Mouse (Mus musculus): ENCODE measurements around the gene Nlrx1.
"Not testable (repeated sequence)": the region's sequence is repeated elsewhere in the genome, so short reads cannot be mapped to it uniquely, and the experiment has no call there.

Gene Nlrx1

DNA sequence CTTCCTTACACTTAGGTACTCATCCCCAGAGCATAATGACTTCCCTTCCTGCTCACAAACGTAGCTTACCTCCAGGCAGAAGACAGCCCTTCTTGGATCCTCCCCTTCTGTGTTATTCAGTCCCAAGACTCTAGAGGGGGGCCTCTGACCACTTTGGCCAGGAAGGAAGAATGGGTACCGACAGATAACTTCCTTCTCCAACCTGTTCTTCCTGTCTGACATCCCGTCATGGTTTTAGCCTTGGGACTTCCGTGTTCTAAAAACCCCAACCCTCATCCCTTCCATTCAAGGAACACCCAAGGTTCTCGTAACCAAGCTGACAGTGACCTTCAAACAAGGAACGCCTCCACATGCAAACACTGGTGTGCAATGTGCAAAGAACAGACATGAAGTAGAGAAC is at the start of gene Nlrx1:
Gene Nlrx1, minus strand, starts transcription at position 168 of the 400 bp plus-strand sequence.
- no peak for DNase-seq (ENCODE audit: low spot score in 2 of 2)

DNA sequence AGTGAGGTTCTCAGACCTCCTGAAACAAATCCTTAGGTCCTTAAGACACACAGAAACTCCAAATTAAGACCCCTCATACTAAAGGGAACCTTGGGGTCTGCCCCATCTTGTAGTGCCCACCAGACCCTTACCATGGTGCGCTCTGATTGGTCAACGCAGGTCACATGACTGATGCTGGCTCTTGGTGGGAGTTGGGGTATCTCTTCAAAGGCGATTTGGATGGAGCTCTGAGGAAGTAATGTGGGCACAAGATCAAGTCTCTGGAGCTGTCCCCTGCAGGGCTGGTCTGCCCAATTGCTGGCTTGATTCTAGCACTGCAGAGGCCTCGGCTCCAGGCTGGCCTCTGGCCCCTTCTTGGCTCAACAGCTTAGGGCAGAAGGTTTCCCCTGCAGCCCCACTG is 49.1 kb upstream of the Nlrx1 start:
- DNase-seq (ENCODE audit: low spot score in 2 of 2), result no peak

DNA sequence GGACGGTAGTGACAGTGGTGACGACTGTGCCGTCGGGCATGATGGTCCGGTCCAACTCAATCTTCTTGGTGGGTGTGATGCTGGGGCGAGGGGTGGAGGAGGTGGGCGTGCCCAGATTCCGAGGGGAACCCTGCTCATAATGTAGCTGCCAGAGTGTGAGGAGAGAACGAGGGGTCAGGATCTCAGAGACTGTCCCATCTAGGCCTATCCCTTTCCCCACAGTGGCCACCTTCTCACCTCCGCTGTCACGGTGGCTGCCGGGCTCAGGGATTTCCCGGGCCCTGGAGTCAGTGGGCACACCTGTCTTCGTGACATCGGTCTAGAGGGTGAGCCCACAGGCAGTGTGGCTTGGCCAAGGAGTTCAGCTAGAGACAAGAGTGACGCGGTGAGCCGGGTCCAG is 46.5 kb upstream of the Nlrx1 start:
- no peak for DNase-seq (ENCODE audit: low spot score in 2 of 2)

- no peak for DNase-seq (ENCODE audit: low spot score in 2 of 2)
These were observed 45.8 kb upstream of the Nlrx1 start for GRCm38 (mm10) chr9:44314257-44314547.

DNA sequence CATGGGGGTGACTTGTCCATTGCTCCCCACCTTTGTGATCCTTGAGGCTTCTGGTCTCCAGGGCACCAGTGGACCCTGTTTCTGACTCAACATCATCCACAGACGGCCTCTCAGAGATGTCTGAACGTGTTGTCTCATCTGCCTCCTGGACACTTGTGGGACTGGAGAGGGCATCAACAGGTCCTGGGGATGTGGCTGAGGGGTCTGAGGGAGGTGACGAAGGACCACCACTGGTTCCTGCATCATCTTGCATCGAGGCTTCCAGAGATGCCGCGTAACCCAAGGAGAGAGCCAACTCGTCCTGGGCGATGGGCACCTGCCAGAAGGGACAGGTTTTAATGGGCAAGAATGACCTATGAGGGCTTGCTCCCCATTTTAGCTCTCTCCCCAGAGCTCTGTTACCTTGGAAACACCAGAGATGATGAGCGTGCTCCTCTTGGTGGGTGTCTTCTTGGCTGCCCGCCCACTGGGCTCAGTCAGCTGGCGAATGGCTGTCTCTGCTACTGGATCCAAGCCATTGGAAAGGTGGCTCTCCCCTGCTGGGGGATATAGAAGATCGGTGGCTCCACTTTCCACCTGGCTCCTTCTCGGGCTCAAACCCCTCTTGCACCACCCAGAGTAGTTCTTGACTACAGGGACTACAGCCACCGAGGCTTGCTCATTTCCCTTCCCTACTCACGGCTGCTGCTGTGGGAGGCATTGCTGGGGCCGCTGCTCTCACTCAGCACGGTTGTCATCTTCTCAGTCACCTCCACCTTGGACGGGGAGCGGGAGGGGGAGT is 45.3 kb upstream of the Nlrx1 start:
- DNase-seq (ENCODE audit: low spot score in 2 of 2), result no peak

GRCm38 (mm10) chr9:44311136-44312134 is 43.0 kb upstream of the Nlrx1 start:
- no peak for DNase-seq (ENCODE audit: low spot score in 2 of 2)

DNA sequence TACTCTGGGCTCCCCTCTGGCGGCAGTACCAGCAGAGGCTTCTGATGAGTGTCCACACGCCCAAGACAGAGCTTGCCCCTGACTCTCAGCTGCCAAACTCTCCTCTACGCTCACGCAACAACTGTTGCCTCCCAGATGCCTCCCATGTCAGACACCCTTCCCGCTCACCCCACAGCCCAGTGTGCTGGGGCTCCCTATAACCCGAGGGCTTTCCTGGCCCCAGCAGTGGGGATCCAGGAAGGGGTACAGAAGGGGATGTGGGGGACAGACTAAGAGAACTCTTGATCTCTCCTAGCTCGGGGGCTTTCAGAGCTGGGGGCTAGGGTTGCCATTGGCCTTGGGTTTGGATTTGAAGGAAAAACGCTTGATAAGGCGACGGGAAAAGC is 42.3 kb upstream of the Nlrx1 start:
- DNase-seq (ENCODE audit: low spot score in 2 of 2), result no peak

- no peak for DNase-seq (ENCODE audit: low spot score in 2 of 2)
These were observed 41.4 kb upstream of the Nlrx1 start for GRCm38 (mm10) chr9:44309756-44310155.

DNA sequence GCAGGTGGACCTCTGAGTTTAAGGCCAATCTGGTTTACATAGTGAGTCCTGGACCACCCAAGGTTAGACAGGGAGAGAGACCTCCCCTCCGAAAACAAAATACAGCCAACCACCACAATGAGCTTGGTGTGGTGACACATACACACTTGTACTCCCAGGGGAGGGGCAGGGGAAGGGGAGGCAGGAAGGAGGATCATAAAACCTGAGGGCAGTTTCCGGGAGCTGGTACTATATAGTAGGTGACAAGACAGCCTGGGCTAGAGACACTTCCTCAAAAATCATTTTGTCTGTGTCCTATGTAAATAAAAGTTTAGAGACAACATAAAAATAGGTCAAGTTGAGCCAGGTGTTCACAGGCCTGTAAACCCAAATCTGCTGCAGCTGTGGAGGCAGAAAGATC is 38.8 kb upstream of the Nlrx1 start:
- DNase-seq (ENCODE audit: low spot score in 2 of 2), result no peak

- DNase-seq (ENCODE audit: low spot score in 2 of 2), result no peak
These were observed 38.1 kb upstream of the Nlrx1 start for GRCm38 (mm10) chr9:44306532-44306931.

DNA sequence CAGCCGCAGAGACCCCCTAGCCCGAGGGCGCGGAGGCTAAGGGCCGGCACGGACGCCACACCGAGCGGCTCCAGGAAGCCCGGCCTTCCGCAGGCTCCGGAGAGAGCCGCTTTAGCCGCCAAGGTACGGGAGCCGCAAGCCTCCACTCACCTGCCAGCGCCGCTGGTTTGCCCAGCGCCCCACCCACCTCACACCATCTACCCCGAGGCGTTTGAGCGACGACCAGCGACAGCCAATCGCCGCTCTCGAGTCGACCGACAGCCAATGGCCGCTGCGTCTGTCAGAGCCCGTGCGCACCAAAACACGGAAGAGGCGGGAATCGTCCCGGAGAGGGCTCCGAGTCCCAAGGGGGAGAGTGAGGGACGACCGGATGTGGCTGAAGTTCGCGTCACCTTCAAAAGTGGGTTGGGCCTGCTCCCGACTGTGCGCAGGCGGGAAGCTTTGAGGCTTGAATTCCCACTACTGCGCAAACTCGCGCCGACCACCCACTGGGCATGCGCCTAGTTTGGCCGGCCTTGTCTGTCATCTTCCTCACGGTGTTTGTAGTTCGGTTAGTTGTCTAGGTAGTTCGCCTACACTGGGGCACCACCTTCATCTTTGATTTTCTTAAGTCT is 37.2 kb upstream of the Nlrx1 start, which contains the start of gene Hinfp:
Gene Hinfp, minus strand, starts transcription at position 206 of the 614 bp plus-strand sequence.
- peak; percentile 94 for DNase-seq (ENCODE audit: low spot score in 2 of 2)

GRCm38 (mm10) chr9:44300001-44300400 is 31.6 kb upstream of the Nlrx1 start:
- not testable (repeated sequence) for DNase-seq (ENCODE audit: low spot score in 2 of 2)

GRCm38 (mm10) chr9:44292490-44292889 is 24.1 kb upstream of the Nlrx1 start:
- DNase-seq (ENCODE audit: low spot score in 2 of 2), result peak; percentile 47 to 61

DNA sequence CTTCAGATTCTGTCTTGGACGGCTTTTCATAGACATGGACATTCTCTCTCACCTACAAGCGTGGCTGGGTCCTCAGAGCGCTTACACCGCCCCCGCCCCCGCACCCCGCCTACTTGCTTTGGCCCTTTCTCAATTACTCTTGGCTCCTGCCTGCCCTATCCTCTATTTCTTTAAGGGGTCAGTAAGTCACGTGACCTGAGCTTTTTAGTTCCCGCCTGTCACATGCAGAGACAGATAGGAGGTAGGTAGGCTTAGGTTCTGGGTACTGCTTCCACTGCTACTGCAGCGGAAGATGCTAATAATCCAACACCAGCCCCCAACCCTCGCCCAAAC is 20.5 kb upstream of the Nlrx1 start:
- no peak for DNase-seq (ENCODE audit: low spot score in 2 of 2)

DNA sequence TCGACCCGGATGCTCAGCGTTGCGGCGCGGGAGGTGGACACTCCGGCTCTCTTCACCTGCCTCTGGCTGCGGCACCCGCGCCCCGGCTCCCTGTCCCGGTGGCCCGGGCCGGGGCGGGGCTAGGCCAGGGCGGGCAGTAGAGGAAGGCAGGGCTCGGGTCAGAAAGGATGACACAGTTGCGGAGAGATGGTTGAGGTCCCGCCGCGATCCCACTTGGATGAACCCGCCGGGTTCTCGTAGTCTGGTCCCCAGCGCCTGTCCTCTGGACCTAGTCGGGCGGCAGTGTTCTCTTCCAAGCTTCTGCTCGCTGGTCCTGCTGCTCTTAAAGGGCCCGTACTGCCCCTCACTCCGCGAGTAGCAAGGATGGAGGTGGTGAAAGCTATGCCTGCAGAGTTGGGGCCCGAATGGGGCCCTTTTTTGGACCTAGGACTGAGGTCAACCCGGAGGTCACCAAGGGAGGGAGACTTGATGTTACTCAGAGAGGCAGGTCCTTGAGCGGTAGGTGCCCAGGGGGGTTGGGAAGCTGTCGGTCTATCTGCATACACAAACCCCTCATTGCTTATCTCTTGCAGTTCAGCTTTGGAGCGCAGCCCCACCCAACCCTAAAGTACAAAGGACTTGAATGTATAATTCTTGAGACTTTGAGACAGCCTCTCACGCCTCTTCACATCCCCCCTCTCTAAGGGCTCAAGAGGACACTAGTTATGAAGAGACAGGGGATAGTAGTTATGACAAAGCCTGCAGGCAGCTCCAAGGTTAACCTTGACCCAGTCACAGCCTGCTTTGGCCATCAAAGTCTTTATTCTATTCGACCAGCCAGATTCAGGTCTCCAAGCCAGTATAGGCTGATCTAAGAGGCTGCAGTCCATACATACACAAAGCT is 19.9 kb upstream of the Nlrx1 start, which contains the start of gene Abcg4:
Gene Abcg4, minus strand, starts transcription at position 540 of the 883 bp plus-strand sequence.
- DNase-seq (ENCODE audit: low spot score in 2 of 2), result peak; percentile 36 to 43

GRCm38 (mm10) chr9:44287401-44288075 is 19.1 kb upstream of the Nlrx1 start:
- peak in 1 of 2 experiments; percentile 37 for DNase-seq (ENCODE audit: low spot score in 2 of 2)

DNA sequence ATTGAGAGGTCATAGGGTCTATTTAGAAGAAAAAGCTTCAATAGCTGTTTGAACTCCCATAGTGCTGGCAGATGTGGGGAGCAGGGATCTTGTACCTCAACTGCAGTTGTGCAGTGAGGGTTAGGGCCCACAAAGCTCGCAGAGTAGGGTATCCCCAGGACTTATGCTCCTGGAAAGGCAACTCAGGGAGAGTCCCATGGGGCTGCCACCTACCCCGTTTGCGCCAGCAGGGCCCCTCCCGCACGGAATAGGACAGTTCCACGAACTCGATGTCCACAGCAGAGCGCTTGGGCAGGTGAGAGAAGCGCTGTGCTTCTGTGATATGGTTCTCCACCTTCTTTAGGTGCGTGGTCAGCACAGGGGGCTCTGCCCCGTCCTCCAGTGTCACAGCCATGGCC is 18.6 kb upstream of the Nlrx1 start:
- DNase-seq (ENCODE audit: low spot score in 2 of 2), result no peak

DNA sequence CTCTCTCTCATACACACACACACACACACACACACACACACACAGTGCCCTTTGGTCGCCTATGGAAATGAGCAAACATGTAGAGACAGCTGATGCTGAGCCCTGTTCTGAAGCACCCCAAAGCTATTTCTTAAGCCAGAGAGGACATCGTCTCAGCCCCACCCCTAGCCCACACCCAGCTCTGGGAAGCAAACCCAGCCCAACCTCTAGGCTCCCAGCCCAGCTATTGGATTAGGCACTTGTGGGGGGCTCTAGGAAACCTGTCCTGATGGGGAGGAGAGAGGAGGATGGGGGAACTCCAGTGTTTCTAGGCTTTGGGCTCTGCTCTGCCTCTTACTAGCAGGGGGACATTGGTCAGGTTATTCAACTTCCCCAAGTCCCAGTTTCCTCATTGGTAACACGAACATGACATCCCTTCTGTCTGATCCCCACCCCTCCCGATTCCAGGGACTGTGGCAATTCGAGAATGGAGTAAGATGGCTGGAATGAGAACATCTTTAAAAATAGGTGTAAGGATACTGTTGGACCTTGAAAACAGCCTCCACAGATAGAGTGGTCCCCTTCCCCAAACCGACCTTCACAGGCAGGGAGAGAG is 18.0 kb upstream of the Nlrx1 start:
- DNase-seq (ENCODE audit: low spot score in 2 of 2), result peak; percentile 41 to 48

- no peak for DNase-seq (ENCODE audit: low spot score in 2 of 2)
These were observed 14.8 kb upstream of the Nlrx1 start for GRCm38 (mm10) chr9:44283183-44283582.

- DNase-seq (ENCODE audit: low spot score in 2 of 2), result no peak
These were observed 1.6 kb upstream of the Nlrx1 start for GRCm38 (mm10) chr9:44269973-44270372.
